Mouse (Mus musculus): ENCODE measurements at regions not wholly inside any gene's neighbourhood (a gene's known extent, or its start where the extent isn't known, plus 50 kb on each side); places are given as distances from the start of the nearest gene placed in this dataset.

GRCm38 (mm10) chr2:74391064-74391463 is 188.2 kb downstream of the Lnpk start:
- H3K4me1 ChIP-seq (ENCODE audit: insufficient read depth, low read length): no peaks in the 10 kb centered on the region
- no peaks in the 10 kb centered on the region for H3K9me3 ChIP-seq (ENCODE audit: low read length)
- TF ChIP-seq CTCF (IDR thresholded peaks at IDR 0.05; ENCODE audit: low read depth): no peak
- no peaks in the 10 kb centered on the region for H3K36me3 ChIP-seq (ENCODE audit: insufficient read depth, low read length)
- no peak overlapping the region for H3K4me2 ChIP-seq (ENCODE audit: low read depth, low read length)
- DNase-seq (ENCODE audit: low spot score): no peak
- 95% methylated on average over 4 of the region's 4 CpGs for WGBS
- H3K4me3 ChIP-seq (ENCODE audit: low read length): no peak overlapping the region
- no peak overlapping the region for H3K9ac ChIP-seq (replicated peaks; ENCODE audit: low read length)
- H3K27me3 ChIP-seq (ENCODE audit: insufficient read depth, low read length): no peaks in the 10 kb centered on the region
- no peak for ATAC-seq
- H3K27ac ChIP-seq: no peak overlapping the region

DNA sequence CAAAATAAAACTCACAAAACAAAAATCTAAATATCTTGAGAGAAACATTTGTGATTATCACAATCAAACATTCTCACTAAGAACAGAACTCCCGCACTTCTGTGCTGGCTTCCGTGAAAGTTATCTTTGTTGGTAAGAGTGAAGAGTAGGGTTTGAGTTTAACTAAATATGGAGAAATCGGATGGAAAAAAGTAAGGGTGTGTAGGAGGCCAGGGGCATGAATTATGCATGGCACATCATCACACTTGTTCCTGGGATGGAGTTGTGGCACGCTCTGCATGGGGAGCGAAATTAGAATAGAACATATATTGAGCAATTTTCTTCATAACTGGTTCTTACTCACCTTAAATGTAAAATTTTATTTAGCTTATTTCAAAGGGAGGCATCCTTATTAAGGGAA is 191.2 kb downstream of the Lnpk start:
- TF ChIP-seq CTCF (IDR thresholded peaks at IDR 0.05; ENCODE audit: low read depth): no peak
- H3K27ac ChIP-seq: no peak overlapping the region
- no peaks in the 10 kb centered on the region for H3K27me3 ChIP-seq (ENCODE audit: insufficient read depth, low read length)
- ATAC-seq (no peak), DNase-seq (ENCODE audit: low spot score) (no peak)
- no peaks in the 10 kb centered on the region for H3K4me1 ChIP-seq (ENCODE audit: insufficient read depth, low read length)
- H3K4me3 ChIP-seq (ENCODE audit: low read length): no peak overlapping the region
- no peak overlapping the region for H3K4me2 ChIP-seq (ENCODE audit: low read depth, low read length)
- no peaks in the 10 kb centered on the region for H3K36me3 ChIP-seq (ENCODE audit: insufficient read depth, low read length)
- H3K9me3 ChIP-seq (ENCODE audit: low read length): no peaks in the 10 kb centered on the region
- 85% methylated on average over 5 of the region's 5 CpGs for WGBS
- no peak overlapping the region for H3K9ac ChIP-seq (replicated peaks; ENCODE audit: low read length)

GRCm38 (mm10) chr2:74384918-74385317 is 194.3 kb downstream of the Lnpk start:
- Histone ChIP-seq H3K36me3 (ENCODE audit: insufficient read depth, low read length) (no peaks in the 10 kb centered on the region), H3K27ac (no peak overlapping the region), H3K9ac (replicated peaks; ENCODE audit: low read length) (no peak overlapping the region), H3K4me3 (ENCODE audit: low read length) (no peak overlapping the region), H3K4me1 (ENCODE audit: insufficient read depth, low read length) (no peaks in the 10 kb centered on the region), H3K9me3 (ENCODE audit: low read length) (no peaks in the 10 kb centered on the region), H3K4me2 (ENCODE audit: low read depth, low read length) (no peak overlapping the region), H3K27me3 (ENCODE audit: insufficient read depth, low read length) (no peaks in the 10 kb centered on the region)
- TF ChIP-seq CTCF (IDR thresholded peaks at IDR 0.05; ENCODE audit: low read depth): no peak
- no peak for ATAC-seq
- DNase-seq (ENCODE audit: low spot score): no peak
- 90% methylated on average over 1 of the region's 1 CpGs for WGBS

DNA sequence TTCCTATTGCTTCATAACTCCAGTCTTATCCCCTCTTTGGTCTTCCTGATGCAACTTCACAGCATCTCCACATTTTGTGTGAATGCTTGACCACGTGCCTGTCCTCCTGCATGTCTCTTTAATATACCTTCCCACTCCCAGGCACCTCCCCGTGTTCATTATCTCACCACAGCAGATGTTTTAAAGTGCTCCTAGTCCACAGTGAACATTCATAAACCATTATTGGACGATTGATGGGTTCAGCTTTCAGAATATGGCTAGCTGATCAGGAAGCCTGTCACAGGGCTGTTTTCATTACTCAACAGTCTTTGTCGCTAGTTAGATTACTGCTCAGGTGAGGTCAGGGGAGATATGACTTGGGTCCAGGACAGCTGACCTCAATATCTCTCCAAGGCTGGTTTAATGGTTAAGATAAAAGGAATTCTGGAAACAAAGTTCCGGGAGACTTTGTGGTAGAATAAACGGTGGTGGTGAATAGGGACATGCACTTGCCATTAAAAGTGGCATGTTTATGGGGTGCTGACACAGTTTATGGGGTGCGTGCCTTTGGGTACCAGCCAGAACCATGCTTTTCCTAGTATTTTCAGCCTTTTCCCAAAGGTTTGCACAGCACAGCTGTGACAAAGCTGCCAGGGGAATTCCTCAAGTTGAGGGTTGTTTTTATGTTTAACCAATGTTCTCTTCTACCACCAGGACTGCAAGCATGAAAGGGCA is 198.5 kb downstream of the Lnpk start:
- Histone ChIP-seq H3K9ac (replicated peaks; ENCODE audit: low read length) (no peak overlapping the region), H3K4me2 (ENCODE audit: low read depth, low read length) (no peak overlapping the region), H3K9me3 (ENCODE audit: low read length) (no peaks in the 10 kb centered on the region), H3K4me1 (ENCODE audit: insufficient read depth, low read length) (no peaks in the 10 kb centered on the region), H3K36me3 (ENCODE audit: insufficient read depth, low read length) (no peaks in the 10 kb centered on the region), H3K27ac (no peak overlapping the region), H3K4me3 (ENCODE audit: low read length) (no peak overlapping the region), H3K27me3 (ENCODE audit: insufficient read depth, low read length) (no peaks in the 10 kb centered on the region)
- WGBS: 88% methylated on average over 7 of the region's 7 CpGs
- ATAC-seq (no peak), DNase-seq (ENCODE audit: low spot score) (no peak)
- TF ChIP-seq CTCF (IDR thresholded peaks at IDR 0.05; ENCODE audit: low read depth): no peak

DNA sequence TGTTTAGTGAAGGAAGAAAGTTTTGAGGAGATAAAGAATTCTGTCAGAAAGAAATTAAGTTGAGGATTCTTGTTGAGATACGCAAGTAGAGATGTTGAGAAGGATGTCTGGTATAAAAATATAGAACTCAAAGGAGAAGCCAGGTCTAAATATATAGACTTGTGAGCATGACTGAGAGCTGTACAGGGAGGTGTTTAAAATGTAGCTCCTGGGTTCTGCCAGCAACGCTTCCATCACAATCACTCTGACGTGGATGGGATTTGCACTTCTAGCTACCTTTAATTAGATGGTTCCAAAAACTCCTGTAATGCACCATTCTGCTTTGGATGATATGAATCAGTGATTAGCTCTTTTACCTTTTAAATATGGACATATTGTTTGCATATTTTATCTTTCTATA is 200.5 kb downstream of the Lnpk start:
- no peaks in the 10 kb centered on the region for H3K4me1 ChIP-seq (ENCODE audit: insufficient read depth, low read length)

DNA sequence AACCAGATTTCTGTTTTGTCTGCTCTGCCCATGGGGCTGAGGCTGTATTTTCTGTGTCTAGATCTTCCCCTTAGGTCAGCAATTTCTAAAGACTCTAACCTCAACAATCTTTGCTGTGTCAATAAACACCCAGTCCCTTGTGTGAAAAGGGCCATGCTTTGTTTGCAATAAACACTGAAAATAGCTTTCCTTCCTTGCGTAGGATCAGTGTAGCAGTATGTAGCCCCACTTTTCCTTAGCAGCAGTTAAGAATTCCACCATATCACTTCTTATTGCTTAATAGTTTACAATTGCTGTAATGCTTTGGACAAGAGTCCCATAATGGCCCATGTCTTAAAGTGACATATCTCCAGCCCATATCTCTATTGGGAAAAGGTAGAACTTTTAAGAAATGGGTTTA is 205.3 kb downstream of the Lnpk start:
- Histone ChIP-seq H3K4me2 (ENCODE audit: low read depth, low read length) (no peak overlapping the region), H3K4me3 (ENCODE audit: low read length) (no peak overlapping the region), H3K36me3 (ENCODE audit: insufficient read depth, low read length) (no peaks in the 10 kb centered on the region), H3K9me3 (ENCODE audit: low read length) (no peaks in the 10 kb centered on the region), H3K27me3 (ENCODE audit: insufficient read depth, low read length) (no peaks in the 10 kb centered on the region), H3K9ac (replicated peaks; ENCODE audit: low read length) (no peak overlapping the region), H3K27ac (no peak overlapping the region), H3K4me1 (ENCODE audit: insufficient read depth, low read length) (no peaks in the 10 kb centered on the region)
- WGBS: 76% methylated on average over 1 of the region's 1 CpGs
- no peak for ATAC-seq
- no peak for DNase-seq (ENCODE audit: low spot score)
- TF ChIP-seq CTCF (IDR thresholded peaks at IDR 0.05; ENCODE audit: low read depth): no peak

More for the DNA sequence above, 200.5 kb downstream of the Lnpk start:
- TF ChIP-seq CTCF (IDR thresholded peaks at IDR 0.05; ENCODE audit: low read depth): no peak
- H3K27ac ChIP-seq: no peak overlapping the region
- H3K9ac ChIP-seq (replicated peaks; ENCODE audit: low read length): no peak overlapping the region
- H3K4me3 ChIP-seq (ENCODE audit: low read length): no peak overlapping the region
- WGBS: 99% methylated on average over 3 of the region's 3 CpGs
- H3K4me2 ChIP-seq (ENCODE audit: low read depth, low read length): no peak overlapping the region
- no peaks in the 10 kb centered on the region for H3K36me3 ChIP-seq (ENCODE audit: insufficient read depth, low read length)
- ATAC-seq: no peak
- no peak for DNase-seq (ENCODE audit: low spot score)
- no peaks in the 10 kb centered on the region for H3K27me3 ChIP-seq (ENCODE audit: insufficient read depth, low read length)
- H3K9me3 ChIP-seq (ENCODE audit: low read length): no peaks in the 10 kb centered on the region

DNA sequence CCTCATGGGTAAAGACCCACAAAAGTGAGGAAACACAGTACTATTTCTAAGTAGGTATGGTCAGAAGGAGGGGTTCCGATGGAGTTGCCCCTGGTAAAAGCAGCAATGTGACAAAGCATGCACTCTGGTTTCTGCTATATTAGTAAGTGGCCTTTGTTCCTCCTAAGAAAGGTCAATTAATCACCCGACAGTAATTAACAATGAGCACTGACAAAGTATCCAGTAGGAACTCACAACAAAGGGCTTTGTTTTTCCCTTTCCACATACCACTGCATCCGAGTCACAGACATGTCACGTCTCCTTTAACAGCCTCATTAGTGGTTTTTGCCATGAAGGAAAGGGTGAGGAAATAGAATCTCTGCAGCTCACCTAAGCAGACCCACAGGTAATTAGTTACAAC is 206.2 kb downstream of the Lnpk start:
- WGBS: 32% methylated on average over 4 of the region's 4 CpGs
- no peak overlapping the region for H3K4me3 ChIP-seq (ENCODE audit: low read length)
- no peak overlapping the region for H3K4me2 ChIP-seq (ENCODE audit: low read depth, low read length)
- no peaks in the 10 kb centered on the region for H3K4me1 ChIP-seq (ENCODE audit: insufficient read depth, low read length)
- DNase-seq (ENCODE audit: low spot score) (no peak), ATAC-seq (no peak)
- no peaks in the 10 kb centered on the region for H3K36me3 ChIP-seq (ENCODE audit: insufficient read depth, low read length)
- H3K27ac ChIP-seq: no peak overlapping the region
- no peak for TF ChIP-seq CTCF (IDR thresholded peaks at IDR 0.05; ENCODE audit: low read depth)
- no peaks in the 10 kb centered on the region for H3K27me3 ChIP-seq (ENCODE audit: insufficient read depth, low read length)
- H3K9ac ChIP-seq (replicated peaks; ENCODE audit: low read length): no peak overlapping the region
- no peaks in the 10 kb centered on the region for H3K9me3 ChIP-seq (ENCODE audit: low read length)

Measured in hindbrain, postnatal 0 days (tissue).